Mouse (Mus musculus) stomach, embryonic 15.5 days (tissue): ENCODE measurements at regions not wholly inside any gene's neighbourhood (a gene's known extent, or its start where the extent isn't known, plus 50 kb on each side); places are given as distances from the start of the nearest gene placed in this dataset.
"Not testable (repeated sequence)": the region's sequence is repeated elsewhere in the genome, so short reads cannot be mapped to it uniquely, and the experiment has no call there.

ENCODE experiments used
- ATAC-seq: fragments of 200-750 bp; cut with Nextera tagmentation; 2 replicates; pipeline ENCODE4 v1.8.0; 2017; ENCODE audit warnings: low read depth, moderate number of reproducible peaks, moderate TSS enrichment; ENCODE audit not compliant: insufficient read depth, low FRiP score
- H3K27ac ChIP-seq: fragments of 300-500 bp; sonication (generic); 2 replicates; pipeline ENCODE4 v1.5.1; 2015; ENCODE audit warnings: mild to moderate bottlenecking, inconsistent platforms
- H3K27me3 ChIP-seq: fragments of 300-500 bp; sonication (generic); replicated peaks from 2 replicates; pipeline ENCODE4 v1.6.1; 2015; ENCODE audit warnings: inconsistent platforms
- H3K36me3 ChIP-seq: fragments of 300-500 bp; sonication (generic); 2 replicates; pipeline ENCODE4 v1.6.1; 2015; ENCODE audit warnings: inconsistent platforms
- H3K4me1 ChIP-seq: fragments of 300-500 bp; sonication (generic); 2 replicates; pipeline ENCODE4 v1.6.1; 2015; ENCODE audit warnings: inconsistent platforms
- H3K4me2 ChIP-seq: fragments of 300-500 bp; sonication (generic); 2 replicates; pipeline ENCODE4 v1.6.1; 2015; ENCODE audit warnings: mild to moderate bottlenecking, inconsistent platforms
- H3K4me3 ChIP-seq: fragments of 300-500 bp; sonication (generic); replicated peaks from 2 replicates; pipeline ENCODE4 v1.5.1; 2015; ENCODE audit warnings: inconsistent platforms
- H3K9ac ChIP-seq: fragments of 300-500 bp; sonication (generic); 2 replicates; pipeline ENCODE4 v1.6.1; 2015; ENCODE audit warnings: inconsistent platforms
- H3K9me3 ChIP-seq: fragments of 300-500 bp; sonication (generic); 2 replicates; pipeline ENCODE4 v1.6.1; 2016; ENCODE audit warnings: inconsistent platforms
- WGBS: fragments of 180-500 bp; shearing (Covaris S2); methylation state at CpG from one replicate; pipeline ENCODE4 v1.1.7; 2015; 5-methylcytosine and 5-hydroxymethylcytosine counted together

DNA sequence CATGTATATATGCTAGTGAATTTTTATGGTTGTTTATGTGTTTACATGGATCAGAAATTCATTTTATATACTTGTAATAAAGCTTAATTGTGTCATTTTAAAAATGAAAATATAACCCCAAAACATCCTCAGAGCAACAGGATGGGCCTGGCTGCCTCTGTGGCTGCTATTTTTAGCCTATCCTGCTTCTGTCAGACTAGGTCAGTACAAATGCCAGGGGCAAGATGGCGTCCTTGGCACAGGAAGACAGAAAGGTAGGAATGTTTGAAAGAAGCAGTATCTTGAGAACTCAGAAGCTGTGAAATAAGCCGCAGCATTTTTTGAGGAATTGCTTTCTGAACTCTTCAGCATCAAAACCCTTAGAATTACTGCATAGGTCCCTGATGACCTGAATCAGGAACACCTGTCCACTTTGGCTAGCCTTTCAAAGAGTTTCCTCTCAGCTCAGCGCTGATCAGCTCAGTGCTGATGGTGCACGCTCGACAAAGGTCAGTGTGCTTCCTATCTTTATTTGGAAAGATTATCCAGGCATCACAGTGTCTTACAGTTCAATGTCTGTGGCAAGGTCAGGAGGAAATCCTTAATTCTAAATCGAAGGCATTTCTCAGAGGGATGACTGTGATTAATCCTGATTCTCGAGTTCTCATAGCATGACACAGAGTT, 154.9 kb downstream of the Car2 start:
- H3K4me3 ChIP-seq, result no peak overlapping the region
- H3K9ac ChIP-seq, result no peak overlapping the region
- no peak for ATAC-seq
- no peak overlapping the region for H3K27ac ChIP-seq
- no peaks in the 10 kb centered on the region for H3K36me3 ChIP-seq
- 68% methylated on average over 7 of the region's 7 CpGs for WGBS
- H3K4me1 ChIP-seq, result no peaks in the 10 kb centered on the region
- no peak overlapping the region for H3K4me2 ChIP-seq
- no peaks in the 10 kb centered on the region for H3K9me3 ChIP-seq
- no peaks in the 10 kb centered on the region for H3K27me3 ChIP-seq

DNA sequence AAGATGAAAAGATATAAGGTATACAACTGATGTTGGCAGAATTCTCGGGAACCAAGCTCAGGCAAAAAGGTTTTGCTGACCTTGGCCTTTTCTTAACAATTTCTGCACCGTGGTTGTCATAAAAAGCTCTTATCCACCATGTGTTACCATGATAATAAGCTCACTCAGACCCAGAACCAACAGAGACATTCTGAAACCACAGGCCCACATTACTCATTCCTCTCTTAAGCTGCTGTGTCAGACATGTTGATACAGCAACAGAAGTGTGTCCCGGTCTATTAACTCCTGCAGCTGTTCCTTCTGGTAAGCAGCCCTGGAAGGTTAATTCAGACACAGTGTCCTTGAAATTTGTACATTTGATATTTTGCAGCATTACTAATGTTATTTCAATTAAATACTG, 167.9 kb downstream of the Car2 start:
- no peaks in the 10 kb centered on the region for H3K9me3 ChIP-seq
- ATAC-seq, result no peak
- no peak overlapping the region for H3K9ac ChIP-seq
- H3K36me3 ChIP-seq, result no peaks in the 10 kb centered on the region
- no peak overlapping the region for H3K27ac ChIP-seq
- no peaks in the 10 kb centered on the region for H3K27me3 ChIP-seq
- no peak overlapping the region for H3K4me2 ChIP-seq
- no peak overlapping the region for H3K4me3 ChIP-seq
- H3K4me1 ChIP-seq, result no peaks in the 10 kb centered on the region
- 43% methylated on average over 3 of the region's 3 CpGs for WGBS

DNA sequence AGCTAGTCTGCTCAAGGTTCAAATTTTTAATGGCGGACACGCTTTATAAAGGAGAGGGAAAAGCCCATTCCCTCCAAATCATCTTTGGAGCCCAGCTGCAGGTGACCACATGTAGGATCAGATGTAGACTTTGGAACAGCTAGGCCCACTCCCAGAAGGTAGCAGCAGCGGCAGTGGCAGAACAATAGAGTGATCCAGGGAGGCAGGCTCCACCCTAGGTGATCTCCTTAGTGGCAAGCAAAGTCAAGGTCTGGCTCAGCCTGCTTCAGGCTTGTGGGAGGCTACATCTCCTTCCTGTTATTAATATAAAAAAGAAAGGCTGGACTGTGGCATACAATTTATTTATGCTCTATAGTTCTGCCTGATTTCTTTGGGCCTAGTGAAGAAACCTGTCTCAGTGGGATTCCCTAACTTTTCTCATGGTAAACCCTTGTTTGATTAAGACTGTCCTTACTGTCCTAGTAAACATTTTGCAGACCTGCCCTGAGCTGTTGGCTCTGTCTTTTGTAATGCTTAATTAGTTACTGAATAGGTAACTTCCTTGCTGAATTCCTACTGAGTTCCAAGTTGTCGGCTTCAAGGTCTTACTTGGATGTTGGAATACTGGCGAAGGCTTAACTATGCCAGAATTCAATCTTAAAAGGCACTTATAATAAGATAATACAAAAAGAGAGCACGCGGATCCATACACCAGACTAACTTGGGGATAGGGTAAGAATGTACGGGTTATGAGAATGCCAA, 169.6 kb downstream of the Car2 start:
- not testable (repeated sequence) for ATAC-seq, H3K9me3 ChIP-seq, H3K27ac ChIP-seq, H3K4me1 ChIP-seq, H3K27me3 ChIP-seq, H3K4me2 ChIP-seq, H3K9ac ChIP-seq, H3K36me3 ChIP-seq, H3K4me3 ChIP-seq
- 95% methylated on average over 8 of the region's 8 CpGs for WGBS

DNA sequence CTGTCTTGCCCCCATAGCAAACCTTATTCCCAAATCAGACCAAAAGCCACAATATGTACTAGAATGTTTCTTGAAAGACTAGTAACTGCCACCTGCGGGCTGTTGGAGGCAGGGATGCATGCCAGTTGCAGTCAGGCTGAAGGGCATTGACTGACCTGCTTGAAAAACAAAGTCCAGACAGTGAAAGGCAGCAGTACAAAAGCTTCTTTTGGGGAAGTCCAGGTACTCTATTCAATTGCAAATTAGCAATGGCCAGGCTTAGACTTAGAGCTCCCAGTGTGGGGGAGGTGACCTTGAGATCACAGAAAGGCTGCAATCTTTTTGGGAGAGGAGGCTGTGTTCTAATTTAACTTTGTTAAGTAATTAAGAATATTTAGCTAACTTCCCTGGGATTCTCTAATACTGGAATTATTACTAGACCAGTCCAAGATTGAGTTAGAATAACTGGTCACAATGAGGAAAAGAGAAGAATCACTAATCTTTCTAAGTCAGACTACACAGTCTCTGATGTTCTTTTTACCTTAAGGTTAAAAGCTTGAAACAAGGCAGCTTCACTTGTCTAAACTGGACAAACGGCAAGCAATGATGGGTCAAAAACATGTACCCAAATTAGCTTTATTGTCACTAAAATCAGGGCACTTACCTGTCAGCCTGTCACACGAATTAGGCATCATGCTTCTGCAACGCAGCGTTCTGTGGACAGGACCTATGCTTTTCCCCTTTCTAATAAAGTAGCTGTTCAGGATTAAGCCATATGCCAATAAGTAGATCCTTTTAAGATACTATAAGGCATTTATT, 170.9 kb downstream of the Car2 start:
- 89% methylated on average over 5 of the region's 5 CpGs for WGBS

GRCm38 (mm10) chr3:15065681-15066080, 179.6 kb downstream of the Car2 start:
- no peak overlapping the region for H3K4me3 ChIP-seq
- no peak overlapping the region for H3K4me2 ChIP-seq
- 82% methylated on average over 3 of the region's 3 CpGs for WGBS
- no peak overlapping the region for H3K9ac ChIP-seq
- no peak for ATAC-seq
- H3K27ac ChIP-seq, result no peak overlapping the region
- no peaks in the 10 kb centered on the region for H3K9me3 ChIP-seq
- H3K27me3 ChIP-seq, result no peaks in the 10 kb centered on the region
- H3K4me1 ChIP-seq, result no peaks in the 10 kb centered on the region
- no peaks in the 10 kb centered on the region for H3K36me3 ChIP-seq

More for the DNA sequence above, 170.9 kb downstream of the Car2 start:
- H3K27ac ChIP-seq, H3K9me3 ChIP-seq, H3K4me1 ChIP-seq, H3K4me3 ChIP-seq, H3K4me2 ChIP-seq, ATAC-seq, H3K9ac ChIP-seq, H3K27me3 ChIP-seq, H3K36me3 ChIP-seq: not testable (repeated sequence)

DNA sequence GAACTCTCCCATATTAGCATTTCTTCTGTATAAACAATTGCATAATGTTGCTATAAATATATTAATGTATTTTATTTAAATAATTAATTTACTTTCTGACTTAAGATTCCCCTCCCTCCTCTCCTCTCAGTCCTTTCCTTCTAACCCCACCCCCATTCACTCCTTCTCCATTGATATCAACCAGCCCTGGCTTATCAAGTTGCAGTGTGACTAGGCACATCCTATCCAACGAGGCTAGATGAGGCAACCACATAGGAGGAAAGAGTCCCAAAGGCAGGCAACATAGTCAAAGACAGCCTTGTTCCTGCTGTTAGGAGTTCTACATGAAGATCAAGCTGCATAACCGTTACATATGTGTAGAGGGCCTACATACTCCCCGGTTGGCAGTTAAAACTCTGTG, 182.2 kb downstream of the Car2 start:
- WGBS, result 78% methylated on average over 3 of the region's 3 CpGs

GRCm38 (mm10) chr3:15071030-15071883, 185.2 kb downstream of the Car2 start:
- no peaks in the 10 kb centered on the region for H3K4me1 ChIP-seq
- no peak for ATAC-seq
- 62% methylated on average over 6 of the region's 6 CpGs for WGBS

More for the DNA sequence above, 182.2 kb downstream of the Car2 start:
- Histone ChIP-seq H3K9ac (no peak overlapping the region), H3K27ac (no peak overlapping the region), H3K4me3 (no peak overlapping the region), H3K4me2 (no peak overlapping the region), H3K9me3 (no peaks in the 10 kb centered on the region), H3K27me3 (no peaks in the 10 kb centered on the region), H3K36me3 (no peaks in the 10 kb centered on the region), H3K4me1 (no peaks in the 10 kb centered on the region)
- ATAC-seq, result no peak

DNA sequence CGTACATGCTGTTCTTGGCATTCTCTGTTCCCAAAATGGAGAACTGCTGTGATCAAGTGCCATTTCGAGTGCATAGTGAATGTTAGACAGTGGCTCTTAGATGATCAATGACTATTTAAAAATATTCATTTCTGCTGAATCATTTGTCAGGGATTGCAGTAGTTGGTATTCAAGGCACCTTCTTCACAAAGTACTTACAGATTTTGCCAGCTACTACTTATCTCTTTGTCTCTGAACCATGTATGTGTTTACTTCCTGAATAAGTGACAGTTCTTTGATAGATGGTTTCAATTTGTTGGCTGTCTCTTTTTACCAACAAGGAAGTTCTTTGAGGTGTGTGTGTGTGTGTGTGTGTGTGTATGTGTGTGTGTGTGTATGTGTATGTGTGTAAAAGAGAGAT, 187.3 kb downstream of the Car2 start:
- Histone ChIP-seq H3K27ac (no peak overlapping the region), H3K9ac (no peak overlapping the region), H3K27me3 (no peaks in the 10 kb centered on the region), H3K4me3 (no peak overlapping the region), H3K4me2 (no peak overlapping the region), H3K4me1 (no peaks in the 10 kb centered on the region), H3K9me3 (no peaks in the 10 kb centered on the region), H3K36me3 (no peaks in the 10 kb centered on the region)
- WGBS, result 72% methylated on average over 2 of the region's 2 CpGs
- no peak for ATAC-seq

More at GRCm38 (mm10) chr3:15071030-15071883, 185.2 kb downstream of the Car2 start:
- no peaks in the 10 kb centered on the region for H3K27me3 ChIP-seq
- H3K27ac ChIP-seq, result no peak overlapping the region
- no peak overlapping the region for H3K9ac ChIP-seq
- no peaks in the 10 kb centered on the region for H3K9me3 ChIP-seq
- no peak overlapping the region for H3K4me3 ChIP-seq
- H3K4me2 ChIP-seq, result no peak overlapping the region
- no peaks in the 10 kb centered on the region for H3K36me3 ChIP-seq

GRCm38 (mm10) chr3:15073847-15074246, 187.8 kb downstream of the Car2 start:
- no peak for ATAC-seq

DNA sequence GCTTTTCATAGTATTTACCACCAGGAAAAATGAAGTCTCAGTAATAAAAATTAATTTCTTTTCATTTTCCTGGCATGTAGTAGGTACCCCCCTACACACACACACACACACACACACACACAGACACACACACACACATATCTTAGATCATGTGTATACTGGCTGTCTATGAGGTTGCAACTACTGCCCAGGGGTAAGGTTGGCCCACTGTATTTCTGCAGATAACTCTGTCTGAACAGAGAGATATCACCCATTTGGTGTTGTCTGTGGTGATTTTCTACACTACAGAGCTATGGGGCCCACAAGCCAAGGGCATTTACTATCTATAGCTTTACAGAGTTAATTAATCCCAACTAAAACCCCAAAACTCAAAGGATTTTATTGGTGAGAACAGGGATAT, 188.9 kb downstream of the Car2 start:
- H3K27ac ChIP-seq, result no peak overlapping the region
- H3K36me3 ChIP-seq, result no peaks in the 10 kb centered on the region
- no peaks in the 10 kb centered on the region for H3K9me3 ChIP-seq
- H3K4me1 ChIP-seq, result no peaks in the 10 kb centered on the region
- H3K27me3 ChIP-seq, result no peaks in the 10 kb centered on the region
- no peak for ATAC-seq
- H3K4me3 ChIP-seq, result no peak overlapping the region
- no peak overlapping the region for H3K4me2 ChIP-seq
- H3K9ac ChIP-seq, result no peak overlapping the region

More at GRCm38 (mm10) chr3:15073847-15074246, 187.8 kb downstream of the Car2 start:
- H3K9ac ChIP-seq, result no peak overlapping the region
- H3K4me3 ChIP-seq, result no peak overlapping the region
- no peaks in the 10 kb centered on the region for H3K36me3 ChIP-seq
- H3K9me3 ChIP-seq, result no peaks in the 10 kb centered on the region
- no peaks in the 10 kb centered on the region for H3K4me1 ChIP-seq
- no peaks in the 10 kb centered on the region for H3K27me3 ChIP-seq
- no peak overlapping the region for H3K27ac ChIP-seq
- WGBS, result 45% methylated on average over 1 of the region's 1 CpGs
- H3K4me2 ChIP-seq, result no peak overlapping the region

- Histone ChIP-seq H3K36me3 (no peaks in the 10 kb centered on the region), H3K4me3 (no peak overlapping the region), H3K4me1 (no peaks in the 10 kb centered on the region), H3K27me3 (no peaks in the 10 kb centered on the region), H3K9ac (no peak overlapping the region), H3K27ac (no peak overlapping the region), H3K9me3 (no peaks in the 10 kb centered on the region), H3K4me2 (no peak overlapping the region)
- ATAC-seq, result no peak
- 64% methylated on average over 1 of the region's 1 CpGs for WGBS
Measured at GRCm38 (mm10) chr3:15090124-15090523, 204.1 kb downstream of the Car2 start.
